Mouse (Mus musculus): ENCODE results near the gene Cox18.

Cox18 gene

DNA sequence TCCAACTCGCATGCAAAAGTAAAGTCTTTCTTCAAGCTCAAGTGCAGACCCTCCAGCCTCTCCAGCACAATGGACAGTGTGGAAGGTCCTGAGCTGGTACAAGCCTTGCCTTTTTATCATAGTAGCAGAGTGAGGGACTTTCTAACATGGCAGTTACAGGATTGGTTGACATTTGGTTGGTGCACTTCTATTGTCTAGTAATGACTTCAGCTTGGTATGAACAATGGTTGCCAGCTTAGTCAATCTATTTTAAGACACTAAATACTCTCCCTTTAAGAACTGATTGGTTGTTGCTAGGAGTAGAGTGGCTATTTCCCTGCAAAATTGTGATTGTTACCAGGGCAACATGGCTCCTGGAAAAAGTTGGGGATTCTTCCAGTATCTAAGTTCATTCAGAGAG, 45.7 kb downstream of the Cox18 start:
- DNase-seq (ENCODE audit: extremely low read depth, low read depth, low spot score) = no peak

All from fat pad, adult 2 months (tissue).